Mouse (Mus musculus) embryonic facial prominence, embryonic 14.5 days (tissue): ENCODE results near the gene Zfand3. TPM values are rescaled to one million over a fixed set of nuclear protein-coding genes. Genes with fewer than 3 reads are reported as not detected.

Source experiments
- ATAC-seq: fragments of 200-750 bp; cut with Nextera tagmentation; 2 replicates; pipeline ENCODE4 v1.8.0; 2017; ENCODE audit warnings: low read depth, moderate number of reproducible peaks, moderate TSS enrichment
- DNase-seq: peaks from one replicate; pipeline ENCODE4 v3.0.0-alpha.2; 2015; ENCODE audit warnings: low spot score
- H3K27ac ChIP-seq: fragments of 300-500 bp; sonication (generic); replicated peaks from 2 replicates; pipeline ENCODE4 v1.5.1; 2014; ENCODE audit warnings: low read depth, mild to moderate bottlenecking, low read length, moderate library complexity
- H3K27me3 ChIP-seq: fragments of 300-500 bp; sonication (generic); replicated peaks from 2 replicates; pipeline ENCODE4 v1.6.1; 2014; ENCODE audit warnings: low read length; ENCODE audit not compliant: control insufficient read depth, insufficient read depth
- H3K36me3 ChIP-seq: fragments of 300-500 bp; sonication (generic); 2 replicates; pipeline ENCODE4 v1.6.1; 2014; ENCODE audit warnings: low read length, mixed read lengths; ENCODE audit not compliant: control insufficient read depth, insufficient read depth
- H3K4me1 ChIP-seq: fragments of 300-500 bp; sonication (generic); 2 replicates; pipeline ENCODE4 v1.6.1; 2014; ENCODE audit warnings: antibody characterized with exemption, low read length; ENCODE audit not compliant: control insufficient read depth, insufficient read depth
- H3K4me2 ChIP-seq: fragments of 300-500 bp; sonication (generic); 2 replicates; pipeline ENCODE4 v1.6.1; 2014; ENCODE audit warnings: low read depth, mild to moderate bottlenecking, low read length, moderate library complexity, mixed read lengths
- H3K4me3 ChIP-seq: fragments of 300-500 bp; sonication (generic); 2 replicates; pipeline ENCODE4 v1.5.1; 2014; ENCODE audit warnings: low read depth, mild to moderate bottlenecking, low read length
- H3K9ac ChIP-seq: fragments of 300-500 bp; sonication (generic); 2 replicates; pipeline ENCODE4 v1.6.1; 2014; ENCODE audit warnings: low read depth, mild to moderate bottlenecking, low read length, moderate library complexity, mixed read lengths
- H3K9me3 ChIP-seq: fragments of 300-500 bp; sonication (generic); 2 replicates; pipeline ENCODE4 v1.6.1; 2016; ENCODE audit warnings: low read length; ENCODE audit not compliant: control insufficient read depth
- WGBS: fragments of 180-500 bp; shearing (Covaris S2); extraction: QIAGEN DNeasy Blood & Tissue Kit; methylation state at CpG from one replicate; pipeline ENCODE4 v1.1.7; 2014; 5-methylcytosine and 5-hydroxymethylcytosine counted together
- polyA plus RNA-seq: library from polyadenylated mRNA; unstranded; fragments of >200 nt; fragmentation: Nextera tagmentation; extraction: Ambion mirVana; gene quantifications from 2 replicates; pipeline ENCODE4 v1.2.1, GENCODE M21; 2014

Zfand3 gene
- polyA plus RNA-seq, 1 experiment from 2014 or later, result 41.0 TPM

DNA sequence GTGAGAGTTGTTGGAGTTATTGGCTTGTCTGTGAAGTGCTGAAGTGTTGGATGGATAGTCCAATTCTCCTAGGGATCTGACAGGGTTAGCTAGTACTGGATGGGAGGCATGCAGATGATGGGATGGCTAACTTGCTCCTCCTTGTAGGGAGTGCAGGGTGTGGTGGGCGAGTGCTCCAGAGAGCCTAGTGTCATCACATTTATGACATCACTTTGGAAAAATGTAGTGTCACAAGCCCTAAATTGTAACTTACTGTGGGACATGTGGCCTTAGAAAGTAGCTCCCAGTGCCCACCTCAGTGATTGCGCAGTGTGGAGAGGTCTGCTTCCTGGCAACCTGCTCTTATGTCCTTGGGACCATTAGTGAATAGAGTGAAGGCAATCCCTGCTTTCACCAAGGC lies 2.3 kb downstream of the Zfand3 start:
- Histone ChIP-seq H3K9me3 (no peaks in the 10 kb centered on the region), H3K4me3 (peak overlapping the region; percentile 3; the same call in 1 of the 2 replicates), H3K27ac (no peak overlapping the region), H3K4me1 (peaks cover 31% of the 10 kb centered on the region), H3K36me3 (no peaks in the 10 kb centered on the region), H3K9ac (no peak overlapping the region), H3K27me3 (no peaks in the 10 kb centered on the region), H3K4me2 (peak overlapping the region; percentile 74)
- ATAC-seq (no peak), DNase-seq (no peak)
- WGBS, result 79% methylated on average over 2 of the region's 2 CpGs

DNA sequence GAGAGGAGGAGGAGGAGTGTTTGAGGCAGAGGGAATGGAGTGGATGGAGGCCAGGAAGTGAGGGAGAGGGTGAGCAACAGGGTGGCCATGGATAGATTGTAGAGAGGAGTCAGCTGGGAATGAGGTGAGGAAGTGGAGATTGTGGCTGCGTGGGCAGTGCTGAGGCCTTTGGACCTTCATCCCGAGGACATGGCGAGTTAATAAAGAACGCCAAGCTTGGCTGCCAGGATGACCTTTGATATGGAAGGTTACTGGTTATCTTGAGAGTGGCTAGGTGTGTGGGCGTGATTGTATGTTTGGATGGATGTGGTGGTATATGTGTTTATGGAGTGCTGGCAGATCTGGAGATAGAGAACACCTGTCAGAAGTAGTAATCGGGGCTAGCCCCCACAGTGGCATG lies 3.4 kb downstream of the Zfand3 start:
- whole genome bisulfite sequencing, result 81% methylated on average over 6 of the region's 6 CpGs
- H3K4me2 ChIP-seq, result peak overlapping the region; percentile 7; the same call in 1 of the 2 replicates

DNA sequence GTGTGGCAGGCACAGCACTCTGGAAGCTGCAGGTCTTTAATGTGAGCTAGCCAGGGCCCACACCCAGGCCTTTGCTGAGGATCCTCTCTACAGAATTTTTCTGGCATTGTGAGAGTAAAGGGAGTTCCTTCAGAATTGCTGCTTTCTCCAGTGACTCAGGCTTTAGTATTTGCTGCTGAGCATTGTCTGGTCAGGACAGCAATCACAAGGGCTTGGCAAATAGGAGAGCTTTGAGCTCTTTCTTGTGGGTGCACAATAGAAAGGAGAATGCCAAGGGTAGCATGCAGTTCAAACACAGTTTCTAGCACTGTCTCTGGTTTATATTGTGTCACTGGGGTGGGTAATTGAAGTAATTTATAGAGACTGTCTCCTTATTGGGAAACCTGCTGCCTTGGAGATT lies 3.9 kb downstream of the Zfand3 start:
- Histone ChIP-seq H3K4me3 (no peak overlapping the region), H3K9me3 (no peaks in the 10 kb centered on the region), H3K4me1 (peaks cover 30% of the 10 kb centered on the region), H3K36me3 (no peaks in the 10 kb centered on the region), H3K27ac (no peak overlapping the region), H3K27me3 (no peaks in the 10 kb centered on the region), H3K4me2 (0 out of 2 replicates have a peak overlapping the region, but pooled peaks have one; percentile 7), H3K9ac (0 out of 2 replicates have a peak overlapping the region, but pooled peaks have one; percentile 19)
- ATAC-seq (no peak), DNase-seq (no peak)

More for the DNA sequence above, 3.4 kb downstream of the Zfand3 start:
- peaks cover 31% of the 10 kb centered on the region for H3K4me1 ChIP-seq
- ATAC-seq (no peak), DNase-seq (no peak)
- H3K27me3 ChIP-seq, result no peaks in the 10 kb centered on the region
- no peak overlapping the region for H3K4me3 ChIP-seq
- H3K9ac ChIP-seq, result 0 out of 2 replicates have a peak overlapping the region, but pooled peaks have one; percentile 19
- no peak overlapping the region for H3K27ac ChIP-seq
- H3K9me3 ChIP-seq, result no peaks in the 10 kb centered on the region
- H3K36me3 ChIP-seq, result no peaks in the 10 kb centered on the region

DNA sequence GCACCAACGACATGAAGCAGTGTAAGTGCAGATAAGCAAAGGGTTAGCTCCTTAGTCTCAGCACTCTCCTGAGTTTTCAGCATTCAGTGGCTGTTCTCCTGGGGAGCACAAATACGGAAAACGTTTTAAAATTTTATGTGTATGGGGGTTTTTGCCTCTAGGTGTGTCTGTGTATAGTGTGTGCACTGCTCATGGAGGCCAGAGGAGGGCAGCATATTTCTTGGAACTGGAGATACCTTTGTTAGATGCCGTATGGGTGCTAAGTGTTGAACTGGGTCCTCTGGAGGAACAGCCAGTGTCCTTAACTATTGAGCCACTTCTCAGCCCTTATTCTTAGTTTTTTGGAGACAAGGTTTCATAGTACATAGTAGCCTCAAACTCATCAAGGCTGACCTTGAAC lies 10.1 kb downstream of the Zfand3 start:
- H3K4me3 ChIP-seq, result no peak overlapping the region
- no peaks in the 10 kb centered on the region; the same call in 1 of the 2 replicates for H3K9me3 ChIP-seq
- DNase-seq, result no peak
- ATAC-seq, result no peak
- WGBS, result 95% methylated on average over 4 of the region's 4 CpGs
- no peaks in the 10 kb centered on the region for H3K27me3 ChIP-seq
- no peak overlapping the region for H3K27ac ChIP-seq
- H3K36me3 ChIP-seq, result no peaks in the 10 kb centered on the region
- H3K9ac ChIP-seq, result no peak overlapping the region
- peaks cover 6% of the 10 kb centered on the region; the same call in 1 of the 2 replicates for H3K4me1 ChIP-seq
- H3K4me2 ChIP-seq, result no peak overlapping the region

DNA sequence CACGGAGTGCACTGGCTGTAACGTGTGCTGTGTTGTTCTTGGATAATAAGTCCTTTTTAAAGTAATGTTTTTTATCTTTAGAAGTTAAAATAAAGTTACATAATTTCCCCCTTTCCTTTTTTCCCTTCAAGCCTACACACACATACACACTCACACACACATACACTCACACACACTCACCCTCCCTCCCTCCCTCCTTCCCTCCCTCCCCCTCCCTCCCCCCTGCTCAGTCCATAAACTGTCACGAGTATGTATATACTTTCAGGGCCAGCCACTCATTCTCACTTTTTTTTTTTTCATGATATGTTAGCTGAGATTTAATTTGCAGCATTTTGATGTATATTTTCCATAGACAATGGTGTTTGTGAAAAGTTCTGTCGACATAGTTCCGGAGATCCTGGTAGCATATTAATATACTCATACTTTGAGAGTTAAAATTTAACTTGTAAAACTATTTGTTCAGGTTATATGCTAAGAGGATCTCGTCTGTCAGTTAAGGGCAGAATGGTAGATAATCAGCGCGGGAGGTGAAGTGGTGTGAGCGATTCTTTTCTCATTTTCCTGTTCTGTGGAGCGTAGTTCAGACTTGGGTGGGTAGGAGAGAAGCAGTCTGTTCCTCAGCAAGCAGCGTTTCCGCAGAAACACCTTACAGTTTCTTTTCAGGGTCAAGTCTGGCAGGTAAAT lies 14.5 kb downstream of the Zfand3 start:
- H3K9ac ChIP-seq, result no peak overlapping the region
- DNase-seq (no peak), ATAC-seq (no peak)
- no peak overlapping the region for H3K4me2 ChIP-seq
- no peaks in the 10 kb centered on the region for H3K27me3 ChIP-seq
- H3K27ac ChIP-seq, result no peak overlapping the region
- no peak overlapping the region for H3K4me3 ChIP-seq
- H3K4me1 ChIP-seq, result peaks cover 15% of the 10 kb centered on the region; the same call in 1 of the 2 replicates
- H3K36me3 ChIP-seq, result no peaks in the 10 kb centered on the region
- no peaks in the 10 kb centered on the region; the same call in 1 of the 2 replicates for H3K9me3 ChIP-seq
- 86% methylated on average over 12 of the region's 12 CpGs for WGBS

DNA sequence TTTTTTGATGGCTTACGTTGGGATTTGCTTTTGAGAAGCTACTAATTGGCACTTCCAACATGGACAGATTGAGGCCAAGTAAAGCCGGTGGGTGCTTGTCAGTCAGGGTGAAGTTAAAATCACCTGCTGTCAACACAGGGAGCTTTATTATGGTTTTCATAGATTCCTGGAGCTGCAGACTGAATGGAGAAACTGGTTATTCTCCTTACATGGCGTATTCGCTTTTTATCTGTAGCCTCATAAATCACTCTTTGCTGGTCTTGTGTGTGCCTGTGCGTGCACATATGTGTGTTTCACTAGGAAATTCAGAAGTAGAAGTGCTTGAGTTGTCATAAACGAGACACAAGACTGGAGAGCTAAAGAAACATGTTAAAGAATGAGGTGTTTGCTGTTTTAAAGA lies 15.4 kb downstream of the Zfand3 start:
- no peak overlapping the region for H3K9ac ChIP-seq
- H3K27ac ChIP-seq, result no peak overlapping the region
- H3K4me1 ChIP-seq, result peaks cover 15% of the 10 kb centered on the region; the same call in 1 of the 2 replicates
- no peak overlapping the region for H3K4me2 ChIP-seq
- DNase-seq, result peak; percentile 24
- no peaks in the 10 kb centered on the region for H3K36me3 ChIP-seq
- no peaks in the 10 kb centered on the region for H3K27me3 ChIP-seq
- no peak for ATAC-seq
- H3K4me3 ChIP-seq, result no peak overlapping the region
- H3K9me3 ChIP-seq, result no peaks in the 10 kb centered on the region
- WGBS, result 80% methylated on average over 6 of the region's 6 CpGs

DNA sequence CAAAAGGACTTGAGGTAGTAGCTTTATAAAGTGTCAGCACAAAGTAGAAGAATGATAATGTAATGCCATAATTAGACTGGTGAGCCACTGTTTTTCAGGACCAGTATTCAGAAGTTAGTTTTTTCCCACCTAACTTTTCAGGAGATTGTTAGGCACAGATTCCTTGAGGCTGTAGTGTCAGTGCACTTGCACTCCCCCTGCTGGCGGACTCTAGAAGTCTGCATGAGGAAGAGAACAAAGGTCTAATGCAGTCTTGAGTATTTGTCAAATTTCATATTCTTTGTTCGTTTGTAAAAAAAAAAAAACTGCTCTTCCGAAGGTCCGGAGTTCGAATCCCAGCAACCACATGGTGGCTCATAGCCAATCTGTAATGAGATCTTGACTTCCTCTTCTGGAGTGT lies 20.1 kb downstream of the Zfand3 start:
- H3K27me3 ChIP-seq, result no peaks in the 10 kb centered on the region
- H3K36me3 ChIP-seq, result no peaks in the 10 kb centered on the region
- WGBS, result 57% methylated on average over 5 of the region's 5 CpGs
- DNase-seq, result peak; percentile 78
- no peak overlapping the region for H3K9ac ChIP-seq
- ATAC-seq, result no peak
- H3K4me1 ChIP-seq, result peaks cover 58% of the 10 kb centered on the region
- no peak overlapping the region for H3K4me2 ChIP-seq
- no peak overlapping the region for H3K4me3 ChIP-seq
- no peaks in the 10 kb centered on the region for H3K9me3 ChIP-seq
- H3K27ac ChIP-seq, result no peak overlapping the region

DNA sequence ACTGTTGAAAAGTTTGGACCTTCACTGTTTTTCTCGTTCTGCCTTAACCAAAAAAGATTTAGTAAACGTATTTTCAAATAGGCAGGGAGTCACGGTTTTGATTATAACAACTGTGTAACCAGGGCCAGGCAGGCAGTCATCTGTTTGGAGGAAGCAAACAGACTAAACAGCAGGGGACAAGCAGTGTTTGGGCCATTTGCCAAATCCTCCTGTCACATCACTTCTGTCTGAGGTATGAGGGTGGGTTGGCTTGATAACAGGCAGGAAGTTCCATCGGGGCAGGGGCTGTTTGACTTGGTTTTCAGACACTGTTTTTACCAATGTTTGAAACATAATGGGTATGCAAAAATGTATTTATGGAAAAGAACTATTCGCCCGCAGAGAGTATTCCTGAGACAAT lies 22.1 kb downstream of the Zfand3 start:
- no peaks in the 10 kb centered on the region for H3K9me3 ChIP-seq
- H3K27me3 ChIP-seq, result no peaks in the 10 kb centered on the region
- 29% methylated on average over 6 of the region's 6 CpGs for WGBS
- H3K4me1 ChIP-seq, result peaks cover 54% of the 10 kb centered on the region
- H3K4me3 ChIP-seq, result no peak overlapping the region
- H3K27ac ChIP-seq, result no peak overlapping the region; the same call in 1 of the 2 replicates
- DNase-seq (peak; percentile 87), ATAC-seq (no peak)
- H3K4me2 ChIP-seq, result no peak overlapping the region
- H3K9ac ChIP-seq, result no peak overlapping the region
- H3K36me3 ChIP-seq, result no peaks in the 10 kb centered on the region
